Mouse (Mus musculus) C2C12 (cell line): ENCODE measurements around the gene Pax7.

ENCODE experiments used
- CTCF ChIP-seq: IDR thresholded peaks from one replicate; pipeline ENCODE4 v1.5.1; 2011; ENCODE audit not compliant: control insufficient read depth, insufficient read depth, insufficient read length
- FOSL1 ChIP-seq: IDR thresholded peaks from one replicate; pipeline ENCODE4 v1.8.0; 2011; ENCODE audit warnings: mild to moderate bottlenecking, low read length; ENCODE audit not compliant: poor library complexity, insufficient read depth, severe bottlenecking

DNA sequence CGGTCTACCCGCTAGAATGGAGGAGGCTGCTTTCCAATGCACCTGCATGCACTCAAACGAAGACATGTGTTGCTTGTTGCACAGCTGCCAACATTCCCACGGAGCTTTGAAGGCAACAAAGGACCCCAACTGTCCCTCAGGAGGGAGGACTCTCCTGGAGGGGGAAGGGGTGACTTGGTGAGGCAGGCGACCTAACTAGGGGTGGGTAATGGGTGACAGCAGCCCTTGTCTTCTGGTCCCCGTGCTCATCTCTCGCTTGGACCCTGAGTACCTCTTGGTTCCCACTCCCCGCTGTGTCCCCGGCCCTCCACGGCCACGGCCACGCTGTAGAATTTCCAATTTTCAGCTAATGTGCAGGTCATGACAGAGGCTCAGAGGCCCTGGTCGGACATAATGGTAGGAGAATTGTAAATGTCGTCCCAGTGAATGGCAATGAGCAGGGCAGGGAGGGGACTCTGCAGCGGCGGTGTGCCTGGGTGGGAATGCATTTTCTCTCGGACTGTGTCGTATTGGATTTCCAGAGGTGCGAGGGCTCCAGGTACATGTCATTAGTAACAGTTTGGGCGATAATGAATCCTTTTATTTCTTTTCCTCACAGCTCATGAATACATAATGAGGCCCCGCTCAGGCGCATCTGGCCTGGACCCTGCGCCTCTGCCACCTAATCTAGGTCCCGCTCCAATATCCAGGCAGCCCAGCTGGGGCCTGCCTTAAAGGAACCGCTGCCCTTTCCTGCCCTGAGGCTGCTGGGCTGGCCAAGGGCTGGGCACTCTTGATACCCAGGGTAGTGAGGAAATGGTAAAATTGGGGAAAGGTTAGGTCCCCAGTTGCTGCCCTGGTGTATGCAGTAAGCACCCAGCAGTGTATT is 122.6 kb downstream of the Pax7 start:
- TF ChIP-seq CTCF (no peak), FOSL1 (no peak)
